Mouse (Mus musculus) midbrain, embryonic 16.5 days (tissue): ENCODE results near the gene Psmb7. TPM values are rescaled to one million over a fixed set of nuclear protein-coding genes. Genes with fewer than 3 reads are reported as not detected.

ENCODE experiments used
- ATAC-seq: fragments of 200-750 bp; cut with Nextera tagmentation; 2 replicates; pipeline ENCODE4 v1.8.0; 2017; ENCODE audit warnings: moderate TSS enrichment
- H3K27ac ChIP-seq: fragments of 300-500 bp; sonication (generic); 2 replicates; pipeline ENCODE4 v1.5.1; 2014; ENCODE audit warnings: mild to moderate bottlenecking, low read length, mixed read lengths
- H3K27me3 ChIP-seq: fragments of 300-500 bp; sonication (generic); 2 replicates; pipeline ENCODE4 v1.6.1; 2014; ENCODE audit warnings: low read depth, low read length, mixed read lengths; ENCODE audit not compliant: control insufficient read depth, insufficient read depth
- H3K36me3 ChIP-seq: fragments of 300-500 bp; sonication (generic); 2 replicates; pipeline ENCODE4 v1.6.1; 2014; ENCODE audit warnings: mild to moderate bottlenecking, low read length, moderate library complexity, mixed read lengths; ENCODE audit not compliant: control insufficient read depth, insufficient read depth
- H3K4me1 ChIP-seq: fragments of 300-500 bp; sonication (generic); 2 replicates; pipeline ENCODE4 v1.6.1; 2014; ENCODE audit warnings: mild to moderate bottlenecking, low read length, mixed read lengths; ENCODE audit not compliant: control insufficient read depth, insufficient read depth
- H3K4me2 ChIP-seq: fragments of 300-500 bp; sonication (generic); 2 replicates; pipeline ENCODE4 v1.6.1; 2014; ENCODE audit warnings: mild to moderate bottlenecking, low read length, mixed read lengths
- H3K4me3 ChIP-seq: fragments of 300-500 bp; sonication (generic); 2 replicates; pipeline ENCODE4 v1.5.1; 2014; ENCODE audit warnings: low read depth, mild to moderate bottlenecking, low read length, moderate library complexity, mixed read lengths
- H3K9ac ChIP-seq: fragments of 300-500 bp; sonication (generic); 2 replicates; pipeline ENCODE4 v1.6.1; 2014; ENCODE audit warnings: low read depth, low read length, mixed read lengths
- H3K9me3 ChIP-seq: fragments of 300-500 bp; sonication (generic); replicated peaks from 2 replicates; pipeline ENCODE4 v1.6.1; 2014; ENCODE audit warnings: mild to moderate bottlenecking, low read length, mixed read lengths; ENCODE audit not compliant: control insufficient read depth, poor library complexity, severe bottlenecking
- WGBS: fragments of 180-500 bp; shearing (Covaris S2); extraction: QIAGEN DNeasy Blood & Tissue Kit; methylation state at CpG from one replicate; pipeline ENCODE4 v1.1.7; 2014; 5-methylcytosine and 5-hydroxymethylcytosine counted together
- polyA plus RNA-seq: library from polyadenylated mRNA; unstranded; fragments of >200 nt; fragmentation: Nextera tagmentation; extraction: Ambion mirVana; gene quantifications from 2 replicates; pipeline ENCODE4 v1.2.1, GENCODE M21; 2015

Gene Psmb7
- polyA plus RNA-seq, 1 experiment from 2014 or later, result 260 TPM

GRCm38 (mm10) chr2:38547793-38548517 is 95.9 kb downstream of the Psmb7 start:
- H3K27me3 ChIP-seq, result no peaks in the 10 kb centered on the region

GRCm38 (mm10) chr2:38546748-38547147 is 97.1 kb downstream of the Psmb7 start:
- H3K4me2 ChIP-seq, result no peak overlapping the region
- no peaks in the 10 kb centered on the region for H3K27me3 ChIP-seq
- H3K36me3 ChIP-seq, result no peaks in the 10 kb centered on the region
- no peak for ATAC-seq
- no peak overlapping the region for H3K27ac ChIP-seq
- H3K4me1 ChIP-seq, result no peaks in the 10 kb centered on the region; the same call in 1 of the 2 replicates
- WGBS, result 60% methylated on average over 5 of the region's 5 CpGs
- no peak overlapping the region for H3K9ac ChIP-seq
- H3K9me3 ChIP-seq, result no peaks in the 10 kb centered on the region
- no peak overlapping the region for H3K4me3 ChIP-seq

More at GRCm38 (mm10) chr2:38547793-38548517, 95.9 kb downstream of the Psmb7 start:
- Histone ChIP-seq H3K27ac (no peak overlapping the region), H3K9ac (no peak overlapping the region), H3K4me2 (no peak overlapping the region), H3K4me3 (no peak overlapping the region), H3K4me1 (no peaks in the 10 kb centered on the region; the same call in 1 of the 2 replicates), H3K36me3 (no peaks in the 10 kb centered on the region), H3K9me3 (no peaks in the 10 kb centered on the region)
- ATAC-seq, result no peak
- WGBS, result 33% methylated on average over 11 of the region's 11 CpGs

- ATAC-seq, result no peak
- no peak overlapping the region for H3K27ac ChIP-seq
- H3K9me3 ChIP-seq, result no peaks in the 10 kb centered on the region
- H3K4me3 ChIP-seq, result no peak overlapping the region
- H3K4me2 ChIP-seq, result no peak overlapping the region
- H3K9ac ChIP-seq, result no peak overlapping the region
- 11% methylated on average over 6 of the region's 6 CpGs for WGBS
- no peaks in the 10 kb centered on the region for H3K27me3 ChIP-seq
- no peaks in the 10 kb centered on the region for H3K36me3 ChIP-seq
- H3K4me1 ChIP-seq, result no peaks in the 10 kb centered on the region; the same call in 1 of the 2 replicates
Measured at GRCm38 (mm10) chr2:38546222-38546621, 97.7 kb downstream of the Psmb7 start.

- Histone ChIP-seq H3K4me1 (no peaks in the 10 kb centered on the region; the same call in 1 of the 2 replicates), H3K36me3 (no peaks in the 10 kb centered on the region), H3K9ac (no peak overlapping the region), H3K27ac (no peak overlapping the region), H3K4me2 (no peak overlapping the region), H3K27me3 (no peaks in the 10 kb centered on the region), H3K9me3 (no peaks in the 10 kb centered on the region), H3K4me3 (no peak overlapping the region)
- no peak for ATAC-seq
Measured at GRCm38 (mm10) chr2:38545706-38546105, 98.2 kb downstream of the Psmb7 start.

- H3K4me2 ChIP-seq, result no peak overlapping the region
- WGBS, result 89% methylated on average over 6 of the region's 6 CpGs
- no peaks in the 10 kb centered on the region for H3K9me3 ChIP-seq
- no peaks in the 10 kb centered on the region for H3K27me3 ChIP-seq
- H3K9ac ChIP-seq, result no peak overlapping the region
- no peaks in the 10 kb centered on the region; the same call in 1 of the 2 replicates for H3K4me1 ChIP-seq
- ATAC-seq, result no peak
- no peaks in the 10 kb centered on the region for H3K36me3 ChIP-seq
- H3K27ac ChIP-seq, result no peak overlapping the region
- H3K4me3 ChIP-seq, result no peak overlapping the region
Measured at GRCm38 (mm10) chr2:38544982-38545381, 98.9 kb downstream of the Psmb7 start.

- Histone ChIP-seq H3K4me2 (no peak overlapping the region), H3K4me1 (no peaks in the 10 kb centered on the region; the same call in 1 of the 2 replicates), H3K27me3 (no peaks in the 10 kb centered on the region), H3K27ac (no peak overlapping the region), H3K4me3 (no peak overlapping the region), H3K9me3 (no peaks in the 10 kb centered on the region), H3K9ac (no peak overlapping the region), H3K36me3 (no peaks in the 10 kb centered on the region)
- no peak for ATAC-seq
Measured at GRCm38 (mm10) chr2:38544341-38544740, 99.5 kb downstream of the Psmb7 start.

- ATAC-seq, result no peak
- WGBS, result 74% methylated on average over 2 of the region's 2 CpGs
- Histone ChIP-seq H3K27ac (no peak overlapping the region), H3K4me2 (no peak overlapping the region), H3K4me1 (no peaks in the 10 kb centered on the region; the same call in 1 of the 2 replicates), H3K36me3 (no peaks in the 10 kb centered on the region), H3K9me3 (no peaks in the 10 kb centered on the region), H3K4me3 (no peak overlapping the region), H3K27me3 (no peaks in the 10 kb centered on the region), H3K9ac (no peak overlapping the region)
Measured at GRCm38 (mm10) chr2:38543158-38543557, 100.7 kb downstream of the Psmb7 start.

GRCm38 (mm10) chr2:38542366-38542765 is 101.5 kb downstream of the Psmb7 start:
- 62% methylated on average over 1 of the region's 1 CpGs for WGBS
- Histone ChIP-seq H3K36me3 (no peaks in the 10 kb centered on the region), H3K9me3 (no peaks in the 10 kb centered on the region), H3K4me3 (no peak overlapping the region), H3K9ac (no peak overlapping the region), H3K4me1 (no peaks in the 10 kb centered on the region; the same call in 1 of the 2 replicates), H3K27ac (no peak overlapping the region), H3K27me3 (no peaks in the 10 kb centered on the region), H3K4me2 (no peak overlapping the region)
- ATAC-seq, result no peak

- no peak overlapping the region for H3K27ac ChIP-seq
- WGBS, result 74% methylated on average over 1 of the region's 1 CpGs
- H3K4me3 ChIP-seq, result no peak overlapping the region
- ATAC-seq, result no peak
- H3K4me1 ChIP-seq, result no peaks in the 10 kb centered on the region; the same call in 1 of the 2 replicates
- no peaks in the 10 kb centered on the region for H3K9me3 ChIP-seq
- no peaks in the 10 kb centered on the region for H3K27me3 ChIP-seq
- no peak overlapping the region for H3K9ac ChIP-seq
- H3K36me3 ChIP-seq, result no peaks in the 10 kb centered on the region
- H3K4me2 ChIP-seq, result no peak overlapping the region
Measured at GRCm38 (mm10) chr2:38541570-38541969, 102.3 kb downstream of the Psmb7 start.
